ENCODE assay signal across 13 mouse cellular contexts in the genomic region with DNA sequence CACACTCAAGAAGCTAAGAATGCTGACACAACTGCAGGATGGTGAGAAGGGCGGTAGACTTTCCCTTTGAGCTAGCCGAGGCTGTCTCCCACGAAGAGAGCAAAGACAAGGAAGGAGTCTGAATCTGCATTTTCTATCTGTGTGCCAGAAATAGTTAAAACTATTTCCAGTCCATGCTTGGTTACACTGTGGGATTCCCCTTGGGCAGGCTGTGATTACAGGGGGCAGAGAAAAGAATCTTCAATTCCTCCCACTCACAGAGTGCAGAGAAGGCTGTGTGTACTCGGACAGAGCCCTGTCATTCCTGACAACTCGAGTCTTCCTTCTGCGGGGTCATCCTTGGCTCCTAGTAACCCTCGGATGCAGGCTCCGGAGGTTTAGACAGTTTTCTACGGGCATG. TPM values are rescaled to one million over a fixed set of nuclear protein-coding genes. Genes with fewer than 3 reads are reported as not detected.
A peak's percentile ranks its signal among the peaks of the same experiment; 100 is the strongest.
DNase-seq lines count a peak whose midpoint lies in the region; ATAC-seq and TF ChIP-seq lines count a peak whose summit lies in the region.
"Had no signal": no experiment of that assay in that cellular context is flagged by ENCODE, and none has a peak within 500 bp of the region (broad histone marks: within the 10 kb centered on the region; RNA-seq: fewer than 3 reads in every experiment).

No protein-coding gene starts in this region.

- H3K4me3 ChIP-seq in hindbrain, embryonic 13.5 days = no peak overlapping the region
- no peak overlapping the region for H3K4me3 ChIP-seq in hindbrain, embryonic 10.5 days
- H3K4me3 ChIP-seq in spleen, adult 2 months (ENCODE audit: extremely low read depth, insufficient read depth, insufficient read length) = no peak overlapping the region; the same call in 1 of the 2 replicates
- no peak overlapping the region for H3K4me3 ChIP-seq in embryonic facial prominence, embryonic 13.5 days
- H3K4me3 ChIP-seq in small intestine, adult 2 months (ENCODE audit: low read depth, low read length) = no peak overlapping the region
- no peak overlapping the region for H3K4me3 ChIP-seq in forebrain, embryonic 12.5 days (replicated peaks)
- H3K4me3 ChIP-seq: embryonic facial prominence, embryonic 12.5 days had no signal

- no peak for TF ChIP-seq CTCF in spleen, adult 2 months (IDR thresholded peaks at IDR 0.05; ENCODE audit: extremely low read depth, insufficient read depth, insufficient read length, insufficient replicate concordance)
- TF ChIP-seq CTCF in small intestine, adult 2 months (IDR thresholded peaks at IDR 0.05; ENCODE audit: extremely low read depth, insufficient read length, insufficient replicate concordance, low read depth, low read length) = no peak

- H3K4me1 ChIP-seq in hindbrain, embryonic 13.5 days (replicated peaks) = peaks cover 16% of the 10 kb centered on the region
- peaks cover 27% of the 10 kb centered on the region for H3K4me1 ChIP-seq in hindbrain, embryonic 10.5 days (replicated peaks)
- peaks cover 18% of the 10 kb centered on the region; the same call in 1 of the 2 replicates for H3K4me1 ChIP-seq in spleen, adult 2 months (ENCODE audit: control insufficient read depth, insufficient read depth, insufficient read length)
- peaks cover 29% of the 10 kb centered on the region for H3K4me1 ChIP-seq in embryonic facial prominence, embryonic 13.5 days
- no peaks in the 10 kb centered on the region for H3K4me1 ChIP-seq in small intestine, adult 2 months (ENCODE audit: control insufficient read depth, insufficient read depth, insufficient read length, low read length)
- H3K4me1 ChIP-seq in forebrain, embryonic 12.5 days = peaks cover 7% of the 10 kb centered on the region

- no peak for TF ChIP-seq POLR2A in spleen, adult 2 months (IDR thresholded peaks at IDR 0.05; ENCODE audit: low read depth, low read length)
- no peak for TF ChIP-seq POLR2A in small intestine, adult 2 months (IDR thresholded peaks at IDR 0.05; ENCODE audit: low read depth, low read length)

- H3K9me3 ChIP-seq in hindbrain, embryonic 13.5 days = no peaks in the 10 kb centered on the region
- H3K9me3 ChIP-seq in hindbrain, embryonic 10.5 days = no peaks in the 10 kb centered on the region
- no peaks in the 10 kb centered on the region for H3K9me3 ChIP-seq in embryonic facial prominence, embryonic 13.5 days
- H3K9me3 ChIP-seq in forebrain, embryonic 12.5 days = no peaks in the 10 kb centered on the region
- H3K9me3 ChIP-seq: embryonic facial prominence, embryonic 12.5 days had no signal

- peak overlapping the region; percentile 30; the same call in 1 of the 2 replicates for H3K4me2 ChIP-seq in hindbrain, embryonic 13.5 days
- peak overlapping the region; percentile 31 for H3K4me2 ChIP-seq in embryonic facial prominence, embryonic 13.5 days
- no peak overlapping the region for H3K4me2 ChIP-seq in forebrain, embryonic 12.5 days
- H3K4me2 ChIP-seq: embryonic facial prominence, embryonic 12.5 days; liver, embryonic 11.5 days had no signal

- no peak for DNase-seq in hindbrain, embryonic 10.5 days (ENCODE audit: low spot score)
- peak in 1 of 2 experiments; percentile 16 for DNase-seq in spleen, adult 2 months (ENCODE audit: low read depth in 1 of 2, low spot score in 2 of 2)
- DNase-seq in spleen, adult 12 weeks (ENCODE audit: low spot score) = no peak
- DNase-seq: cerebellum, adult 18-20 months; kidney, adult 9 months; right cerebral cortex, postnatal 4 days had no signal

- no peak overlapping the region for H3K9ac ChIP-seq in hindbrain, embryonic 13.5 days
- no peak overlapping the region for H3K9ac ChIP-seq in embryonic facial prominence, embryonic 13.5 days
- H3K9ac ChIP-seq in forebrain, embryonic 12.5 days = no peak overlapping the region
- H3K9ac ChIP-seq: embryonic facial prominence, embryonic 12.5 days had no signal

- no peaks in the 10 kb centered on the region for H3K27me3 ChIP-seq in hindbrain, embryonic 13.5 days
- no peaks in the 10 kb centered on the region for H3K27me3 ChIP-seq in hindbrain, embryonic 10.5 days (ENCODE audit: insufficient read depth, poor library complexity, severe bottlenecking)
- no peaks in the 10 kb centered on the region for H3K27me3 ChIP-seq in spleen, adult 2 months (ENCODE audit: control insufficient read depth, insufficient read depth, low read length)
- H3K27me3 ChIP-seq in embryonic facial prominence, embryonic 13.5 days = no peaks in the 10 kb centered on the region
- H3K27me3 ChIP-seq in small intestine, adult 2 months (ENCODE audit: control insufficient read depth, insufficient read depth, low read length) = no peaks in the 10 kb centered on the region
- no peaks in the 10 kb centered on the region for H3K27me3 ChIP-seq in forebrain, embryonic 12.5 days
- H3K27me3 ChIP-seq: embryonic facial prominence, embryonic 12.5 days had no signal

- WGBS in hindbrain, embryonic 13.5 days = 59% methylated on average over 9 of the region's 9 CpGs
- WGBS in hindbrain, embryonic 10.5 days = 60% methylated on average over 9 of the region's 9 CpGs
- 35% methylated on average over 9 of the region's 9 CpGs for WGBS in spleen, adult 2 months
- 53% methylated on average over 9 of the region's 9 CpGs for WGBS in embryonic facial prominence, embryonic 13.5 days
- WGBS in small intestine, adult 2 months = 65% methylated on average over 9 of the region's 9 CpGs
- 72% methylated on average over 9 of the region's 9 CpGs for WGBS in forebrain, embryonic 12.5 days

- H3K36me3 ChIP-seq in hindbrain, embryonic 13.5 days = no peaks in the 10 kb centered on the region
- H3K36me3 ChIP-seq in hindbrain, embryonic 10.5 days = peaks cover 29% of the 10 kb centered on the region
- H3K36me3 ChIP-seq in spleen, adult 2 months (ENCODE audit: control insufficient read depth, insufficient read depth, low read length) = no peaks in the 10 kb centered on the region
- no peaks in the 10 kb centered on the region for H3K36me3 ChIP-seq in embryonic facial prominence, embryonic 13.5 days
- H3K36me3 ChIP-seq in small intestine, adult 2 months (ENCODE audit: control insufficient read depth, insufficient read depth, low read length) = no peaks in the 10 kb centered on the region
- H3K36me3 ChIP-seq in forebrain, embryonic 12.5 days (replicated peaks) = no peaks in the 10 kb centered on the region; the same call in 1 of the 2 replicates
- H3K36me3 ChIP-seq: embryonic facial prominence, embryonic 12.5 days had no signal

- ATAC-seq in hindbrain, embryonic 13.5 days (ENCODE audit: low FRiP score) = no peak
- no peak for ATAC-seq in embryonic facial prominence, embryonic 13.5 days (ENCODE audit: insufficient number of reproducible peaks, insufficient read depth, low FRiP score, low TSS enrichment, low read depth)
- no peak for ATAC-seq in forebrain, embryonic 12.5 days (ENCODE audit: low FRiP score)

- peak overlapping the region; percentile 55; the same call in 1 of the 2 replicates for H3K27ac ChIP-seq in hindbrain, embryonic 13.5 days
- H3K27ac ChIP-seq in hindbrain, embryonic 10.5 days = no peak overlapping the region
- peak overlapping the region; percentile 43 for H3K27ac ChIP-seq in spleen, adult 2 months (ENCODE audit: insufficient read depth, low read length)
- peak overlapping the region; percentile 66; the same call in 1 of the 2 replicates for H3K27ac ChIP-seq in embryonic facial prominence, embryonic 13.5 days
- H3K27ac ChIP-seq in small intestine, adult 2 months (ENCODE audit: insufficient read depth, low read depth, low read length) = peak overlapping the region; percentile 35; the same call in 1 of the 2 replicates
- H3K27ac ChIP-seq in forebrain, embryonic 12.5 days = no peak overlapping the region
- H3K27ac ChIP-seq: embryonic facial prominence, embryonic 12.5 days; macrophage had no signal

RNA-seq across cellular contexts. Expression of gene D630039A03Rik, which starts 49.1 kb away (rescaled TPM):
- polyA plus RNA-seq in hindbrain, embryonic 13.5 days (2015; fragmentation: Nextera tagmentation; extraction: Ambion mirVana) = 0.09 and 0.19 TPM in 2 replicates
- polyA plus RNA-seq in hindbrain, embryonic 10.5 days (2016; fragmentation: Nextera tagmentation; extraction: Ambion mirVana) = 0.24 and 0.36 TPM in 2 replicates
- 0.18 and 0.19 TPM in 2 replicates for polyA plus RNA-seq in spleen, adult 2 months (2012; rRNA removed)
- polyA plus RNA-seq in embryonic facial prominence, embryonic 13.5 days (2015; fragmentation: Nextera tagmentation; extraction: Ambion mirVana) = 0.18 TPM in 1 of 2 replicates, not detected in the other
- 3.2 and 13.4 TPM in 2 replicates for polyA plus RNA-seq in small intestine, adult 2 months (2012; rRNA removed)
- polyA plus RNA-seq in forebrain, embryonic 12.5 days (2016; fragmentation: Nextera tagmentation; extraction: Ambion mirVana) = not detected in 2 replicates
- polyA plus RNA-seq: macrophage had no signal

Comparison
In these comparisons a context has a peak if more than half of its experiments do, and no peak if none do; other contexts are left out.
1. H3K27ac ChIP-seq: peak in hindbrain, embryonic 13.5 days (single experiment), spleen, adult 2 months (single experiment), embryonic facial prominence, embryonic 13.5 days (single experiment) and small intestine, adult 2 months (single experiment); none in hindbrain, embryonic 10.5 days (single experiment) and forebrain, embryonic 12.5 days (single experiment).